Mouse (Mus musculus): ENCODE data around the gene Gm11541.
A peak's percentile ranks its signal among the peaks of the same experiment; 100 is the strongest.

Gm11541 gene

GRCm38 (mm10) chr11:94704472-94704871, at the start of gene Gm11541:
Gene Gm11541, minus strand, starts transcription at chr11:94704499.
- DNase-seq (ENCODE audit: low read depth, low spot score): no peak

DNA sequence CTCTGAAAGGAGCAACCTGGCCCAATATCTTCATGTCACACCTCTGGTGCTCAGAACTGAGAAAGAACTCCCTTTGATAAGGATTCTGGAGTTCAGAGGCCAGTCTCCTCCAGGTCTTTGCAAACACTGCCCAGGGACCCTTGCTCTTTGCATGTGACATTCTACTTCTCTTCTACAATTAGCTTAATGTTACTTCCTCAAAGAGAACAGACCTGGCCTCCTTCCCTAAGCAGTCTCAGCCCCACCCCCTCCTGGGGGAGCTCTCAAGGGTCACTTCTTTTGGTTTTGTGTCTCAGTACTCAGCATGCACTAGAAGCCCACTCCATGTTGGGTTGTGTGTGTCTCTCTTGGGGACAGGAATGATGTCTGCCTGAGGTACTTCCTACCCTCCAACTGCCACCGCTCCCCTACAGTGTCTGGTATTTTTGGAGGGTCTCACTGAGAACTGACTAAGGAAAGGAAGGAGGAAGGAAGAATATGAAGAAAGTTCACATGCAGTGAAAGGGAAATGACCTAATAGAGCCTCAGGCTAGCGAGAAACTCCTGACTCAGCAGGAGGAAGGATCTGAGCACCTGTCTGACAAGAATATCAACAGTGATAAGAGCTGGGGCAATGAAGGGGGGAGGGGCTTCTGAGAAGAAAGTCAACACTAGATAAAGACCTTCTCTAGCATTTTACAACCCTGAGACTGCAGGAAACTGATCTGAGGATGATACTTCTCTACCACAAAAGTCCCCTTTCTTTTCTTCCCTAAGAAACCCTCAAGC, 48.8 kb upstream of the Gm11541 start:
- DNase-seq (ENCODE audit: low read depth, low spot score): no peak

GRCm38 (mm10) chr11:94741732-94742272, 37.5 kb upstream of the Gm11541 start, which contains the start of gene Cdc34b:
Gene Cdc34b, plus strand, starts transcription at chr11:94741782.
- no peak for DNase-seq (ENCODE audit: low read depth, low spot score)

- no peak for DNase-seq (ENCODE audit: low read depth, low spot score)
These were observed 31.4 kb upstream of the Gm11541 start for GRCm38 (mm10) chr11:94735746-94736145.

DNA sequence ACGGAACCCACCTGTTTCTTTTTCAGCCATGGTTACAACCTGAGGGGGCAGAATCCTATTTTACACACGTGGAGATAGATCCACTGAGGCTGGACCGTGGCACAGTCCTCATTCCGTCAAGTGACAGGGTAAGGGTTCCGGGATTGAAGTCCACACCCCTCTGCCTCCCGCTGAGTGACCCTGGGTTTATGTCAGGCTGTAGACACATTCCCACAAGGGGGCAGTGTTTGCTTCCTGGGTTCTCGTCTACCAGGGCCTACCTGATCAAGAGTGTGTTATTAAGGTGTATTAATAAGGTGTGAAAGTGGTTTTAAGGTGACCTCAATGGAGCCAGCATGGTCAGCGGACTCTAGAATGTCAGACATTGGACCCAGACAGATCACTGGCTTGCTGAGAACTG, 28.5 kb upstream of the Gm11541 start:
- DNase-seq (ENCODE audit: low read depth, low spot score): no peak

DNA sequence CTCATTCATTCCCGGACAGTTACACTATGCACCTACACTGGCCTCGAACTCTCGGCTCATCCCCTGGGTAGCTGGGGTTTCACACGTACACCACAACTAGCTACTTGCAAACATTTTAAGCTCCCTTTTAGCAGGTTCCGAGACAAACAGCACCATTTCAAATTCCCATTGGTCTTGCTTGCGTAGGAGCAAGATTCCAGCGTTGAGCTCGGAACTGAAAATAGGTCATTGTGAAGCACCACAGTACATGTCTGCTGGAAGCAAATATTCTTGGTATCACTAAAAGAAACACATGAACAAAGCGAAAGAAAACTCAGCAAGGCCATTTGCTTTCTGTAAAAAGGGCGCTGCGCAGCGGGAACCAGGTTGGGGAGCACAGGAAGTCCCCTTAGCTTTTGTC, 26.9 kb upstream of the Gm11541 start:
- no peak for DNase-seq (ENCODE audit: low read depth, low spot score)

- DNase-seq (ENCODE audit: low read depth, low spot score): no peak
These were observed 26.0 kb upstream of the Gm11541 start for GRCm38 (mm10) chr11:94730261-94730660.

DNA sequence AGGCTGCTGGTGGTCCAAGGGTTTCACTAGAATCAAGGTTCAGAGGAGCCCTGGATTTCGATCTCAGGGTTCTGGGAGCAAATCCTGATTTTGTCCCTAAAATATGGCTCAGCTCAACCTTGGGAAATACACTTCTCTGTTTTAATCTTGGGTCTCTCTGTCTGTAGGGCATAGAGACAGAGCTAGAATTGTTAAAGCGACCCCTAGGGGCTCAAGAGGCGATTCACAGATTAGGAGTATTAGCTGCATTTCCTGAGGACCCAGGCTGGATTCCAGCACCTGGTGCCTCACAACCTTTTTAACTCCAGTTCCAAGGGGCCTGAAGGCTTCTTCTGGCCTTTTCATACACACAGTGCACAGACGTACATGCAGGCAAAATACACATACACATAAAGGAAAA, 25.3 kb upstream of the Gm11541 start:
- DNase-seq (ENCODE audit: low read depth, low spot score): no peak

DNA sequence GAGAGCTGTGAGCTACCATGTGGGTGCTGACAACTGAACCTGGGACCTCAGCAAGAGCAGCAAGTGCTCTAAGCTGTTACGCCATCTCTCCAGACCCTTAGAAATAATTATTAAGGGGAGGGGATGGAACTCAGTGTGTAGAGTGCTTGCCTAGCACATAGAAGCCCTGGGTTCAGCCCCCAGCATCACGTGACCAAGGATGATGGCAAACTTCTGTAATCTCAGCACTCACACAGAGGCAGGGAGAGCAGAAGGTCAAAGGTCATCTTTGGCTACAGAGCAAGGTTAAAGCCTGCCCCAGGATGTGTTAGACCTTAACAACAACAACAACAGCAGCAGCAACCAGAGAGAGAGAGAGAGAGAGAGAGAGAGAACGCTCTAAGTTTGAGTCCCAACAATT, 24.2 kb upstream of the Gm11541 start:
- no peak for DNase-seq (ENCODE audit: low read depth, low spot score)

- DNase-seq (ENCODE audit: low read depth, low spot score): peak; percentile 60
These were observed 23.0 kb upstream of the Gm11541 start for GRCm38 (mm10) chr11:94727306-94727705.

- DNase-seq (ENCODE audit: low read depth, low spot score): no peak
These were observed 14.9 kb upstream of the Gm11541 start for GRCm38 (mm10) chr11:94719216-94719615.

DNA sequence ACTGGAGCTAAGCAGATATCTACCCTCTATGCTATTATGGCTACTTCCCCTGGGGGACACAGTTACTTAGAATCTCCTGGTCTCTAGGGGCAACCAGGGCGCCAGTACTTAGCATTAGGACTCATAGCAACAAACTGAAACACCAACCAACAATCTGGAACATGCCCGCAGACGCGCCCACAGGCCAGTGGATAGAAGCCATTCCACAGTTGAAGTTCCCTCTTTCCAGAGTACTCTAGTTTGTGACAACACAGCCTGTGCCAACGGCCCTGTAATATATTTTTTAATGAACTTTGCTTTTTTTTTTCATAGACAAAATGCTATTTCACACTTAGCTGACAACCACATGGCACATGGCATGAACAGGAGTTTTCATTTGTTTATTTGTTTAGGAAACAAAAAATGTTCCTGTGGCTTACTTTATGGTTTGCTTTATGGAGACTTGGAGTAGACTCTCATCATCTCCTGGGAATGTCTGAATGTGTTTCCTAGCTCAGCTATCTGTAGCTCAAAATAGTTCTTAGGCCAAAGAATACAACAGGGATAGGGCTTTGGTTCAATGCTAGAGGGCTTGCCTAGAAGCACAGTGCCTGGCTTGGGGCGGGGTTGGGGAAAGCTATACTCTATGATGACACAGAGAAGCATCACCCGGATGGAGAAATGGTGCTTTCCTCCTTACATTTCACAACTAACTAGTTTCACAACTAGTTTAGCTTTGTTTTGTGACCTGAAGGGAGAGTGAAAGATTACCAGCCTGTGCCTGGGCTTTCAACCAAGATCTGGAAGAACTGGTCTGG, 14.0 kb upstream of the Gm11541 start:
- DNase-seq (ENCODE audit: low read depth, low spot score): no peak

- no peak for DNase-seq (ENCODE audit: low read depth, low spot score)
These were observed 12.9 kb upstream of the Gm11541 start for GRCm38 (mm10) chr11:94717239-94717638.

- DNase-seq (ENCODE audit: low read depth, low spot score): no peak
These were observed 12.5 kb upstream of the Gm11541 start for GRCm38 (mm10) chr11:94716754-94717153.

DNA sequence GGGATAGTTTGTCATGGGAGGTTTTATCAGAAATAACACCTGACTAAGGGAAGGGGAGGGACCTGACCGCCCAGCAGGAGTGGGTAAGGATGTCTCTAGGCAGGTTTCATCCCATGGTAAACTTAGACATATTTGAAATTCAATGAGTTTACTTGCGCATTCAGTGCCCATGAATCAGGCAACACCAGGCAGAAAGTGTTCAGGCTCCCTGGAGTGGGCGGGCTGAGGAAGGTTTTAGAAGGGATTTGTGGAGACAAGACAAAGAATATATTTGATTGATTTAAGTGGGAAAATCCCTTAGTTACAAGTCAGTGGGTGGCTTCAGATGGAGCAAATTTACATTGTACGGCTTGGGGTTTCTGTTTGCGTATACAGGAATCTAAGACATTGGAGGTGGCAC, 11.3 kb upstream of the Gm11541 start:
- DNase-seq (ENCODE audit: low read depth, low spot score): no peak

DNA sequence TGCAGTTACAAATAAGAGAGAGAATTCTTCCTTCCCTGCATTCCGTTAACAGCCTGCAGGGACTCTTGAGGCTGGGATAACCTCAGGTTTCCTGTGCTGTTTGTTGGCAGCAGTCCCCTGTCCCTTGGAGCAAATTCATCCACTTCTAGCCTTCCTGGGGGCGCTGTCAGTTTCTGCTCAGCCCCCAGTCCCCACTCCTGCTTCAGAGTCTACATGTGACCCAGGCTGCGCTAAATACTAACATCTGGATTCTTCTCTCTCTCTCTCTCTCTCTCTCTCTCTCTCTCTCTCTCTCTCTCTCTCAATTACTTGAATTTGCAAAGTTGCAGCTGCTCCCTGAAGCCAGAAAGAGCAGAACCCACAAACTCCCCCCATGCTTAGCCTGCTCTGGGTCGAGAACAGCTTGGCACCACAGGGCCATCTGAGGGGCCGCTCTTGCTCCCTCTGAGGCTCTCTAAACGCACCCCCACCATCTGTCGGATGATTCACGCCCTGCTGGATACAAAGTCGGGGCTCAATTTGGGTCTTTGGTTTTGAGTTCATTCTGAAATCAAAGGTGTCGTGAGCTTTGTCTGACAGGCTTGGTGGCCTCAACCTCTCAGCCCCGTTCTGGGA, 9.1 kb upstream of the Gm11541 start:
- DNase-seq (ENCODE audit: low read depth, low spot score): no peak

- DNase-seq (ENCODE audit: low read depth, low spot score): no peak
These were observed 279 bp downstream of the Gm11541 start for GRCm38 (mm10) chr11:94704020-94704419.

- DNase-seq (ENCODE audit: low read depth, low spot score): no peak
These were observed 2.1 kb downstream of the Gm11541 start for GRCm38 (mm10) chr11:94702216-94702610.

GRCm38 (mm10) chr11:94701401-94702215, 2.7 kb downstream of the Gm11541 start:
- no peak for DNase-seq (ENCODE audit: low read depth, low spot score)

DNA sequence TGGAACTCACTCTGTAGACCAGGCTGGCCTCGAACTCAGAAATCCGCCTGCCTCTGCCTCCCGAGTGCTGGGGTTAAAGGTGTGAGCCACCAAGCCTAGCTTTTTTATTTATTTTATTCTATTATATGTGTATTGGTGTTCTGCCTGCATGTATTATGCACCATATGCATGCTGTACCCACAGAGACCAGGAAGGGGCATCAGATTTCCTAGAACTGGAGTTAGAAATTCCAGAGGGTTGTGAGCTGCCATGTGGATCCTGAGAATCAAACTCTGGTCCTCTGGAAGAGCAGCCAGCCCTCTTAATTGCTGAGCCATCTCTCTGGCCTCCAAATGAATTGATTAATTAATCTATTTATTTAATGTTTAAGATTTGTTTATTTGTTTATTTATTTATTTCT, 4.9 kb downstream of the Gm11541 start:
- DNase-seq (ENCODE audit: low read depth, low spot score): no peak

DNA sequence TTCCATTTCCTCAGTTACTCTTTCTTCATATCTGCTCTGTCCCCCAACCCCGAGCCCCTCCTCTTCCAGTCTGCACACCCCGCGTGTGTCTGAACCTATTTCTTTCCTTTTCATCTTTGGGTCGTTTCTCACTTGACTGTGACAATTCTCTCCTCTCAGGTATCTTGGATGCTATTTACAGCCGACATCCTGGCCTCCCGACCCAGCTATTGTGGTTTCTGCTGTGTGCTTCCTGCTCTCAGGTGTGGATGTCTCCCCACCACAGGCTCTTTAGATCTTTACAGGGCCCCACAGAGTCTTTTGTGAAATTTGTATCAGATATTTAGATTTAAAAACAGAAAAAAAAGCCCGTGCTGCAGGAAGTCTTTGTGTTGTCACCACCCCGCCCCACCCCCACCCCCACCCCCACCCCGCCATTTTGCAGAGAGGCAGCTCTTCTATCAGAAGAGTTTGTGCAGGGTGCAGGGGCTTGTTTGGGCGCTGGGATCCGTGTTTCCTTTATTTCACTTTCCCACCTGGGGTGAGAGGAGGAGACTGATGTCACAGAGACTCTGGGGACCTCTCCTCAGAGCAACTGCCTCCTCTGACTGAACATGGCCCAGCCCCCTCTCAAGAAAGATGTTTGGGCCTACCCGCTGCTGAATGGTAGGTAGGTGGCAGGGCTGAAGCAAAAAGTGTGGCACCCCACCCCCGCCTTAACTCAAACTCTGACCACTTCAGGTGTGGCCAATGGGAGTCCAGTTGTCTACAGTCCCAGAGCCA, 6.4 kb downstream of the Gm11541 start:
- DNase-seq (ENCODE audit: low read depth, low spot score): no peak

Data from telencephalon, adult 2 months (tissue).